Mouse (Mus musculus): ENCODE measurements at regions not wholly inside any gene's neighbourhood (a gene's known extent, or its start where the extent isn't known, plus 50 kb on each side); places are given as distances from the start of the nearest gene placed in this dataset.

DNA sequence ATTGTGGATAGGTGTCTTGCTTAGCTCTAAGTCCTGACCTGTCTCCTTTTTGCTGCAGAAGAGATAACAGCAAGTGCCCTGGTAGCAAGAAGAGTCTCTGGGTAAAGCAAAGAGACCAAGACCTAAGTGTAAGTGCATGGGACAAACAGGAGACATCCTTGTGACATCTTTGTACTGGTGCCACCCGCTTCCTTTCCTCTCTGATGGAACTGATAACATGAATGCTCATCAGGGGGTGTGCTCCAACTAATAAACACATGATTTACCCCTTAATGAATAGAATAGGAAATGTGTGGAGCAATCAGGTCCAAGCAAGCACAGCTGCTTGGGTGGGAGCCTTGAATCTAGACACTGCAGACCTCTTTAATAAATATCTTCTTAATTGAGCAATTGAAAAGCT, 362.9 kb upstream of the Nrp1 start:
- DNase-seq = no peak

DNA sequence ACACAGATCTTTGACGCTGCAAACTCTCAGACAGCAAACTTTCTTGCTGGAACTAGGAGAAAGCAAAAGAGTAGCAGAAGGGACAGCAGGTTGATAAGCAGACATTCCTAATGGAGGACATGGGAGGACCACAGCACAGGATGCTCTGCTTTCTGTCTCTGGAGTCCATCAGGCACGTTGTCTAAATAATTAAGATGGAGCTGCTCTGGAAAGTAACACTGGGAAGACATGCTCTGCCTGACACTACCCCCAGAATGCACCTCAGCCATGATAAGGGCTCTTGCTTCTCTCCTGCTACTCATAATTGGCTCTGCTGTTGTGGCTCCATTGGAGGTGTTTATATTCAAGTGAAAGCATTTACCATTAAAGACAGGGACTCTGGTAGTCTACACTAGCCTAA, 356.0 kb upstream of the Nrp1 start:
- no peak for DNase-seq

DNA sequence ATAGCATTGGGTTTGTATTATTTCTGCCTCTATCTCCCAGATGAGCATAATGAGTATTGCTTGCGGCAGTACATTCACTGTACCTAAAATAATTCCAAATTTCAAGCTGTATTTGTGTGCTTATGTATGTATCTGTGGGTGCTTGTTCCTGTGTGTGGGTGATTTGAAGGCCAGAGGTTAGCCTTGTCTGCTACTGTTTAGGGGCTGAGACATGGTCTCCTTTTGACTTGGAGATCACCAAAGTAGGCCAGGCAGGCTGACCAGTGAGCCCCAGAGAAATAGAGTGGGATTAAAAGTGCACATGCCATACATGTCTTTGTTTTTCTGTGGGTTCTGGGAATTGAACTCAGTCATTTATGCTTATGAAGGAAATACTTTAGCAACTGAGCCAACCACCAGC, 355.6 kb upstream of the Nrp1 start:
- no peak for DNase-seq

DNA sequence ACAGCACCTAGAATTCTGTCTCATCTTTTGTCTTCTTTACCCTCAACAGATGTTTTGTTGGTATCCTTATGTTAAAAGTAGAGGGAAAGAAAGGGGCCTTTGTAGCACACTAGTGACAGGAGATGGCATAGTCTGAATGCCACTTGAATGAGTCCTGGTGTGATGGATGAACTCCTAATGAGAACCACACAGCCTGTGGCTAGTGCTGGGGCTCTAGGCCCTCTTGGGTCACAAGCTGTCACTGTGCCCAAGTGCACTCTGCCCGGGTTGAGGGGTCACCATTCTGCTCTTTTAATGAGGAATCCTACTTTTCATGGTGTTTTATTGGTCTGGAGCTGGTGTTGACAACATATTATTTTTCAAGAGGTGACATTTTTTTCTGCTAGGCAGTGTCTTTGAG, 355.0 kb upstream of the Nrp1 start:
- no peak for DNase-seq

DNA sequence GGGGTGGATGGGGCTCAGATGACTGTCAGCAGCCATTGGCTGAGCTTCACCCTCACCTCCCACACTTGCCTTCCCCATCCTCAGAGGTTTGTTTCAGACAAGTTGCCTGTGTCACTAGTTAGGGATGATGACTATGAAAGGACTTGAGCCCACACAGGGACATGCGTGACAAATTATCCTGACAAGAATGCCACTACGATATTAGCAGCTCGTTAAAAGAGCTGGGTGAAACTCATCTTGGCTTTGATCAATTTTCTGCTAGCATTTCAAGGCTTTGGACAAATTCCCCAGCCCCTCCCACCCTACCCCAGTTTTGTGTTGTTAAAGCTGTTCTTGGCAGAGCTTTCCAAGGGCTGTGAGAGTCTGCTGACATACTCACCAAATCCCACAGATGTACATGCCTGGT, 354.5 kb upstream of the Nrp1 start:
- no peak for DNase-seq

DNA sequence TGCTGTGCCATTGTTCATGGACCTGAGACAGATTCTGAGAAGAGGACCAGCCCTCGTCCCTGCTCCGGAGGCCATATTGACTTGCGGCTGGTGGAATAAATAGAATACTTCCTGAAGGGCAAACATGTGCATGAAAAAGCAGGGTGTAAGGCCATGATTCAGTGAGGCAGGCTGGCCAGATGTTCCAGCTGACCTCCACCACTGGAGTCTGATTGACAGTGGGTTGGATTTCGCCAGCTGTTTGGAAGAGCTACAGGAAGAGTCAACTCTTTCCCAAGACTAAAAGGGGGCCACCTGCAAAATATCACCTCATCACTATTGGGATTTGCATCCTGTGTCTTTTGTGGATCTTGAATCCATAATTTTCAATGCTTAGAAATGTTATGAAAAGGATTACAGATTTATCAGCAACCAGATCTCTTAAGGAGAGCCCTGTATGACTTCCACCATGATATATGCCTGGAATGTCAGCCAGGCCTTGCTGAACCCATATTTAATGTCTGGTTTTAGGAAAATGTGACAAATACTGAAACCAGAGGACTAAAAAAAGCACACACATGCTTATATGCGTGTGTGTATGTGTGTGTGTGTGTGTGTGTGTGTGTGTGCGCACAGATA, 348.9 kb upstream of the Nrp1 start:
- no peak for DNase-seq

DNA sequence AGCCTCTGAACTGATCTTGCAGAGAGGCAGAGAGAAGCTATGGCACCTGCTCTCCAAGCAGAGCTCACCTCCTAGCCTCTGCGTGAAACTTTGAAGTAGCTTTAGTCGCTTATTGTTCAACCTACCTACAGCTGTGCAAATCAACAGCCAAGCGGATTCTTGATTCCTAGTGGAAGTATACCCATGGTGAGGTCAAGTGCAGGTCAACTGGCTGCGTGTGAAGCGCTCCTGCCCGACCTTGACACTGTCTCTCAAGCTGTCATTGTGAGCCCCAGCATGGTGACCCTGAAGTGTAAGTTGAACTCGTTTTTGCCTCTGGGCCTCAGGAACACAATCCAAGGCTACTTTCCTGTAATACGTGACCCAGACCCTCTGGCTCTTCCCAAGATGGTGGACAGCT, 341.2 kb upstream of the Nrp1 start:
- no peak for DNase-seq

DNA sequence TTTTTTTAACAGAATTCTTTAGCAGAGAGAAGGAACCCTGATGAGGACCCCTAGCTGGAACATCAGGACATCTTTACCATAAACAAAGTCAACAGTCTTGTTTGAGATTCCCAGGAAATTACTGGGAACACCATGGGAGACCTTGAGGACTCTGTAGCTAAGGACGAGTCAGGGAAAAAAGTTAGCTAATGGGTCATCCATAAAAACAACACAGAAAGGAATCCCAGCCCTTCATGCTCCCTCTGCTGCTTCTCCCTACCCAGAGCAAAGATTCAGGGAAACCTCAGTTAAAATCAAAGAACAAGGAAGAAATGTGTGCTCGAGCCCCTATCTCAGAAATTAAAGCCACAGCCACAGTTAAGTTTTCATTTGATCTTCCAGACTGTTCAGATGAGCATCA, 334.7 kb upstream of the Nrp1 start:
- DNase-seq = no peak

DNA sequence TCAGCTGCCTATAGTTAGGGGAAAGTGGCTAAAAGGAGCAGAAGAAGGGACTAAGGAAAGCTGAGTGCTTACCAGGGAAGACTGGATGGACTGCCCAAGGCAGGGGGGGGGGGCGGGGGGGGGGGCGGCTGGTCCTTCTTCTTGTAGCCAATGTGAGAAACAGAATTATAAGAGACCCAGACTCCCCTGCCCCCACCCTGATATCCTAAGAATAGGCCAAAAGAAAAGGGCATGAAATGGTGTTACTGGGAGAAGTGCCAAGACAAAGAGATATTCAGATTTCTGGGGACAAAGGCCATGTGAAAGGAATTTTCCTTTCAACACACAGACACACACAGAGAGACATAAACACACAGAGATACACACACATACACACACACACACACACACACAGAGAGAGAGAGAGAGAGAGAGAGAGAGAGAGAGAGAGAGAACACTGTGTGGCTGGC, 333.6 kb upstream of the Nrp1 start:
- no peak for DNase-seq

DNA sequence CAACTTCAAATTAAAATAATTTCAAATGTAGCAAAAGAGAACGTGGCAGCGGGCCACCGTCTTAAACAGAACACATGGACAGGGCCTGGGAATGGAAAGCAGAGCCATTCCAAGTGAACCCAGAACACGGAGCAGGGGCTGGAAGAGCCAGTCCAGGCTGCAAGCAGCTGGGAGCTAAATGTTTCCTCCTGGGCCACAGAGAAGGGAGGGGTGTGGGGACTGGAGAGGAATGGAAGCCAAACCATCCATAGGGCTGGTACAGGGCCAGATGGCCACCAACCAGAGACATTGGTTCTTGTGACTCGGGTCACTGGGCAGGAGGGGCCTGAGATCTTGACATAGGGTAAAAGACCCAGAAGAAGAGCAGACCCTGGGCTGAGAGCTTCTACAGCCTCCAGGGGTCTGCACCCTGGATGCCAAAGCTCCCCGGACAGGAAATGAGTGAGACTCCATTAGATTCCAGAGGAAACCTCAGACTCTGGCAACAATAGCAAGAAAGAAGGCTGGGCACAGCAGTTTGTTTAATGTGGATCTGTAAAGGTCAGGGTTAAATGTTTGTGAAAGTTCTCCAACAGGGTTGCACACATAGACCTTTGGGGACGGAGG, 333.1 kb upstream of the Nrp1 start:
- DNase-seq = peak; percentile 7

DNA sequence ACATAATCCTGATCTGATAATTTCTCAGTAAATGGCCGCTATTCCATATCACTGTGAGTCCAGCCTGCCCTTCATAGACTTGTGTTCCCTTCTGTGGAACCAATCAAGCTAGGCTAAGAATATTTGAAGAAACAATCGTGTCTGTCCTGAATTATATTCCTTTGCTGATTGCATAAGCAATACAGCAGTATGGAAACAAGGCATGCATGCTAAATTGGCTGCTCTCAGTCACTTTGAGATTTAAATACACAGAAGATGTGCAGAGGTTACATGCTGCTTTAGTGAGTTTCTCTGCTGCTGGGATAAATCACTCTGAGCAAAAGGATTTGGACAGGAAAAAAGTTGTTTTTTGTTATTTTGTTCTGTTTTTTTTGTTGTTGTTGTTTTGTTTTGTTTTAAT, 331.4 kb upstream of the Nrp1 start:
- no peak for DNase-seq

DNA sequence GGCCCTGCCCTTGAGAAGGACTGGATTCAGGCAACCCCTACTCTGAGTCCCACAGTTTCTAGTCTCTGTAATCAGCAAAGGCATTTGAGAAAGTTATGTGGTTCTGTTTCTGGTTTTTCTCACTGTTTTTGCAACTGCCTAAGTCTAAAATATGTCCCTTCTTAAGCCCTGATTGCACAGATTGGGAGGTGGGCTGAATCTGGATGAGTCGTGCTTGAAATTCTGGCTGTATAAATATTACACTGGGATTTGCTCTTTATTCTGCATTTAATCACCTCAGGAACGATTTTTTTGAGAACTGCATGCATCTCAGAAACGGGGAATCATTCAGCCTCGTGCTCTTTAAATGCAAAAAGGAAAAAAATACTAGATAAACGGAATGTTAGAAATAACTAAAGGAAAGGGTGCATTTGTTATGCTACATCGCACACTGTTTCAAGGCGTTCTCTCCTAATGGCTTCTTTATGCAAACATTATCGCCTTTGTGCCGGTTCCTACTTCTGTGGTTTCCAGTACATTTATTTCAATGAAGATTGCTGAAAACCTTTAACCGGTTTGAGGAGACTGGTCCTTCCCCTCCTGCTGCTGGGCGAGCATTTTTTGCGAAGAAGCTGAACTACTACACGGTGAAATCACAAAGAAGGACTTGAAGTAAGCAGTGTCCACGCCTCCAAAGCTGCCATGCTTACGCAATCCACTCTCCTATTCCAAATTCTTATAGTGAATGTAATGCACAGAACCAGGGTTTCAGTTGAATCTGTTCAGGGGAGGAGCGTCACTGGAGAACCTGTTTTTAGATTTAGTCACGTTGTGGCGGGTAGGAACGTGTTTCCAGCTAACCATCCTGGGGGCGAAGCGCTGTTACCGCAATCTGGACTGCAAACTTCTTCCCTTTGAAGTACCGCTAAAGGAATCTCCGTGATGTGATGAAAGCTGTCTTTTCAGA, 327.8 kb upstream of the Nrp1 start:
- no peak for DNase-seq

DNA sequence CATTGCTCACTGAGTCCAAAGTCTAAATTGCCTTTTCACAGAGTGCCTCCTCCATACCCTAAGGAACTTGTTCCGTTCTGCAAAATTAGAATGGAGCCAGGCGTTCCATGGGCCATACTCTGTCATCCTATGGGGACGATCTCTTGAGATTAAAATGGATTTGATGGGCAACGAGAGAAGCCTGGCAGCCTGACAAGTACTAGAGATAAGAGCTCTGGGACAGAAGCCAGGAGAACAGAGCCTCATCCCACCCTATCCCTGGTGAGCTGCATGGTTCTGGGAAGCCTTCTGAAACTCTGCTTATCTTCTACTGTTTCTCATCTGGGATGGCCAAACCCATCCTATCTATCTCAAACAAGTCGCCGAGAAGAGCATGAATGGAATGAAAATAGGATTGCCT, 324.3 kb upstream of the Nrp1 start:
- DNase-seq = no peak

DNA sequence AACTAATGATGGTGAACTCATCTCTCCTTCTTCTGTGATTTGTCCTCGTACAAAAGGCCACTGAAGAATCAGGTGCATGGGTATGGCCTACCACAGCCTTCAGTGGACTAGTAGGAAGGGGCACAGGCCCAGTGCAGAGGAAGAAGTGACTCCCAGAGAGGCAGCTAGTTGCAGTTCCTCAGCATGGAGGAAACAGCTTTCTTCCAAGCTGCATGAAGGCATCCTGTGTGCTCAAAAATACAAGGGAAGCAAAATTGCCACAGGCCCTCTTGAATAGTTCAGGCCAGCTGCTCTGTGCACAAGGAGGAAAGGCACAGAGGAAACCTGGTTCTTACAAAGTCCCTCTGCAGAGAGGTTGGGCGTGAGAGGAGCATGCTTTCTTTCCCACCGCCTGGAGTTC, 322.7 kb upstream of the Nrp1 start:
- DNase-seq = no peak

DNA sequence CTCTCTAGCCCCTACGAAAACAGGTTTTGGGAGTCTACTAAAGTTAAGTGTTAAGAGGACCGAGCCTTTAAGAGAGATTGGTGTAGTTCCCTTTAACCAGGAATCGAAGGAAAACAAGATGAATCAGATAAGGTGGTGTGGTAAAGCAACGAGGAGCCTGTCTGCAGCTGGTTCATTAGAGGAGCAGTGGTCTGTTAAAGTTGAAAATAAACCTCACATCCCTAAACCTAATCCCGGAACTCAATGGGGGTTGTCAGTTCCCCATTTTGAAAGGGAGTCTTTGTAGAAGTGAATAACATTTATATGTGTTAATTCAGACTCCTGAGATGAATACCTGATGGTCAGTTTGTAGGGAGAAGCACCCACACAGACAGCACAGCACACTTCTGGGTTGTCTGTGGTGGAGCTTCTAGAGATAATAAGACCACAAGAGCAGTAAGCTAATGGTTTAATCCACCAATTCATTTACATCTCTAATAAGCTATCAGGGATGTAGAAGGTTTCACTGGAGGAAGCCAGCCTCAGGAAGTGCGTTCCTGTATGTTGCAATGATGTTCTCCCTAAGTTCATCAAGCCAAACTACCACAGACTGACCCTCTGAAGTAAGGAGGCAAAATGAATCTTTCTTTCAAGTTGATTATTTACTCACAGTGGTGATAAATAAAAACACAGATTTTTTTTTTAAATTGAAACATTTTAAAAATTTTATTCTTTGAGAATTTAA, 318.9 kb upstream of the Nrp1 start:
- DNase-seq = no peak

DNA sequence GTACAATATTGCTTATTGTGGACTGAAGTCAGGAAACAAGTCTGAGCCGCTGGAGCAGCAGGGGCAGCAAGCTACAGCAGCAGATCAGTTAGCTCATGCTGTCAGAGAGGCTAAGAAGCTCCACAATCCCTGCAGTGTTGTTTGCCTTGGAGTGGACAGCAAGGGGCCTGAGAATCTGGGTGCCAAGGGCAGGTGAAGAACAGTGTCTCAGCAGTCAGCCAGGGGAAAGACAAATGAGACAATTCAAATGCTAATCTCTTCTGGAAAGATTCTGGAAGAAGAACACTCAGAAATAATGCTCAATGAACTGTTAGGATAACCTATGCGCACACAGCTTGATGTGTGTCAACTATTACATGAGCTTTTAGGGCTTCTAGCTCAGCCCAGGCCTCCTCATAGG, 315.5 kb upstream of the Nrp1 start:
- DNase-seq = no peak

DNA sequence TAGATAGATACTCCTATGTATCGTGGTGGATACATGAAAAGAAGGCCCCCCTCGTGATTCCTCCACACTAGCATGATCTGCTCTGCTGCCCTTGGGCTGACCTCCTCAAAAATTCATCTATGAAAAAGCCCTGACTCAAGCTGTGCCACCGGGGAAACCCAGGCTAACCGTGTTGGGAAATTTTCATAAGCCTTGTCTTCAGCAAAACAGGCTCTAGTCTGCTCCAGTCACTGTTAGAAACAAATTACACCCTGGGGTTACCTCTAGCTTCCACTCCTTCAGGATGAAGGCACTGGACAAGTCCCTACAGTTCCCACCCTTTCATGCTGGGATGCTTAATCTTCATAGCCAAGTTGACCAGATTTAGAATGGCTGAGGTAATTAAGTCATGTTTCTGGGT, 315.0 kb upstream of the Nrp1 start:
- no peak for DNase-seq

DNA sequence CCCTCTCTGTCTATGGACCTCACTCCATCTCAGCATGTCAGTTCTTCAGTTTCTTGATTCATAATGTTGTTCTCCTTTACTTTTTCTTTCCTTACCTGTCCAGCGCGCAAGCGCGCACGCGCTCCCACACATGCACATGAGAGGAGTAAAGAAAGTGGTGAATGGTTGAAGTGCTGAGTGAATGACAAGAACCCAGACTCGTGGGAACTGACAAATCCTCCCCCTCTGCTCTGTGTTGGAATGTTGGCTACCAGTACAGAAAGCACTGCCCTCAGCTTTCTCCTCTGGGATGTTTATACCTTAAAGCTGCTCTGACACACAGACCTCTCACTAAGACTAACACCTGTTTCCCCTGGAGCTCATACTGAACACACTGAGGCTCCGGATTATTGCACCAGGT, 302.2 kb upstream of the Nrp1 start:
- DNase-seq = no peak

DNA sequence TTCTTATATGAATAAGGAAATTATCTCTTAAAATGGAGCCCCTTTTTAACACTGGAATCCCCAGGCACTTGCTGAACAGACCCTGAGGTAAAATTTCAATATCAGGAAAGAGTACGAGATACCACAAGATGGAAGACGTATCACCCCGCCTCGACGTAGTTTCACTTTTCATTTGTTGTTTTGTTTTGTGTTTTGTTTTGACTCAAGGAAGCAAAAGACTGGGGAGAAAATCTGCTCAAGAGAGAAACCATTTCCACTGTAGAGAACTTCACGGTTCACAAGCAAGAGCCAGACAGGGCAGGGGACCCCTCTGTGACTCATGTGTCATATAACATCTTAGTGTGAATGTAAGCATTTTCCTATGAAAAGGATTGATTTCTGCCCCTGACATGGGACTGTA, 300.6 kb upstream of the Nrp1 start:
- DNase-seq = no peak

DNA sequence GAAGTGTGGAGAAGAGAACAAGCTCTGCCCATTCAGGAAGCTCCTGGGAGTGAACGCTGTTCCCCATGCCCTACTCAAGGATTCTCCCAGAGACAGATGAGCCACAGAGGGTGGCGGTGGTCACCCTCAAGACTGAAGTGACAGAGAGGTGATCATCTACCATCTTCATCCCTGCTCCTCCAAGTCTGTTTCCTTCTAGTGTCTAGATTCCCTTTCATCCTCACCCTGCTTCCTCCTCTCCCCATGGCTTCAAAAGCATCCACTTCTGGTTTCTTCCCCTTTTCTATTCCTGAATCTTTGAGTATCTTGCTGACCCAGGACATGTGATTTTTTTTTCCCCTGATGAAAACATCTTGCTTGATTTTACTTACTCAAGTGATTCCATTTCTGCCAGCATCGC, 298.6 kb upstream of the Nrp1 start:
- no peak for DNase-seq

DNA sequence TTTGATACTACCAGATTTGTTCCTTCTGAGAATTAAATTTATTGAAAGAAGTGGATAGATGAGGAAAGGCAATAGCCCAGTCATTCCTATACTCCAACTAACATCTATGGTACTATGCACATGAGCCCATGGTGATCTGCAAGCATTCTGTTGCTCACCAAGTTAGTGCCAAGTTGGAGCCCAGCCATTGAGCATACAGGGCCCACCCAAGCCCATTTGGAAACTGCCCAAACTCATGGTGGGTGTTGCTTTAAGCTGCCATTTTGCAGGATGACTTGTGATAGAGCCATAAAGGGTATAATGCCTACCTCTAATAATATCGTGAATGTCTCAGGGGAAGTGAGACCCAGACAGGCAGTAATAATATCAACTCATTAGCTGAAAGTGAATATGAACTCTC, 294.2 kb upstream of the Nrp1 start:
- DNase-seq = no peak

DNA sequence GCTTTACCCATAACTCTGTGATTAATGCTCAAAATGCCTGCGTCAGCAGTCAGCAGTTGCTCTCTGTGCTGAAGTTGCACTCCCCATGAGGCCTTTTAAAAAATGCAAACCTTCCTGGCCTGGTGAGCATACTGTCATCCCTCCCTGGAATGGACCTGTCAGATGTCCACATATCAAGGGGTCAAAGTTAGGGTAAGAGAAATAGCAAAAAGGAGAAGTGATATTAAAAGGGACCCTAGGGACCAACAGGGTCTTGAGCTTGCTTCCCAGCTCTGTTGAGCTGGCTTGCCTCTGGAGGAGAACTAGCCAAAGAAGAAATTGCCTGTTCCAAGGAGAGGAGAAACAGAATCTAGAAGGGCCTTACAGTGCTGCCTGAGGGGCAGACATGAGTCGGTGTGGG, 293.3 kb upstream of the Nrp1 start:
- DNase-seq = no peak

DNA sequence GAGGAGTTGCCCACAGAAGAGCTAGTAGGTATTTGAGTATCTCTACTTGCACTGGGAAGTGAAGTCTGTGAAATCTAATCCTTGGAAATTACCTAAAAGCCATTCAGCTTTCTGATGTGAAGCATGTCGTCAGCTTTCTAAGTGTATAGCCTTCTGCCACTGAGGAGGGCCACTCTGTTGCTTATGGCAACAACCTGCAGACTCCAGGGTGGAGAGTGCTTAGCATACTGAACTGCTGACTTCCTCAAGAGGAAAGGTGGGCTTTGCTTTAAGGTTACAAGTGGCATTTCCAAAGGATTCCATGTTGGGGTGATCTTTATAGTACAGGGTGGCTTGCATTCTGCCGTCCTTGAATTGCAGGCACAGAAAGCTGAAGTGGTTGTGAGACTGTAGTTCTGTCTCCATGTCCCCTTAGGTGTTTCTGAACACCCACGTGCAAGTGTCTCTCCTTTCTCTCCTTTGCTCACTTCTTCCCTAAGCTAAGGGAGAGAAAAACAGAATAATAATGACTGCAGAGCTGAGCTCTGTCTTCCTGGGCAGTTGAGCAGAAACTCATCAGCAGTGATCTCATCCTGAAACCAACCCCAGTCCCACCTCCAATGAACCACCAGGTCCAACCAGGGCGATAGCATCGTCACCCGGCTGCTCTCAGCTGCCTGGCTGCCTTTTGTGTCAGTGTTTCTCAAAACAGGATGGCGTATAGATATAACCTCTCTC, 292.3 kb upstream of the Nrp1 start:
- DNase-seq = no peak

Measured in cerebellum, adult 8-10 months (tissue).